22 mouse cellular contexts compared by ENCODE assay signal in the genomic region with DNA sequence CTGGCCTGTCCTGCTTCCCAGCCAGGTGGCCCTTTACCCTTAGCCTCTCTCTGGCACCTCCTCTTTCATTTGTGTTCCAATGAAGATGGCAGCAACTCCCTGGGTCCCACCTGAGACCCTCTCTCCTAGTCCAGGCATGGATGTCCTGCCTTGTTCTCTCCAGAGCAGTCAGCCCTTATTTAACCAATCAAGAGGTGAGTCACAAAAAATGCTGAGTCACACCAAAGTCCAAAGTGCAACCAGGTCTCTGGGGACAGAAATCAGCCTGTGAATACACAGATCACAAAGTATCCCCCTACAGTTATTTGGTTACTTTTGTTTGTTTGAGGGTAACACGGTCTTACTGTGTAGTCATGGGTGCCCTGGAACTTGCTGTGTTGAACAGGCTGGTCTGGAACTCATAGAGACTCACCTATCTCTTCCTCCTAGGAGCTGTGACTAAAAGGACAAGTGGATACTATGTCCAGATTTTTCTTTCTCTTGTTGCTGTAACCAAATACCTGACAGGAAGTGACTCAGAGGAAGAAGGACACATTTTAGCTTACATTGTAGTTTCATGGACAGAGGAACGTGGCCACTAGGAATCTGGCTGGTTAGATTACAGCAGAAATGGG. TPM values are rescaled to one million over a fixed set of nuclear protein-coding genes. Genes with fewer than 3 reads are reported as not detected.
DNase-seq lines count a peak whose midpoint lies in the region; ATAC-seq and TF ChIP-seq lines count a peak whose summit lies in the region.
"Had no signal": no experiment of that assay in that cellular context is flagged by ENCODE, and none has a peak within 500 bp of the region (broad histone marks: within the 10 kb centered on the region; RNA-seq: fewer than 3 reads in every experiment).

No protein-coding gene starts in this region.

- no peaks in the 10 kb centered on the region for H3K36me3 ChIP-seq in stomach, embryonic 14.5 days (ENCODE audit: control insufficient read depth, insufficient read depth, low read length)
- H3K36me3 ChIP-seq in hindbrain, postnatal 0 days (ENCODE audit: insufficient read depth, low read length), result no peaks in the 10 kb centered on the region
- H3K36me3 ChIP-seq: embryonic facial prominence, embryonic 12.5 days; limb, embryonic 15.5 days; neural tube, embryonic 12.5 days had no signal

- H3K4me3 ChIP-seq in stomach, embryonic 14.5 days (ENCODE audit: low read depth, low read length), result no peak overlapping the region
- no peak overlapping the region for H3K4me3 ChIP-seq in hindbrain, postnatal 0 days (ENCODE audit: low read length)
- H3K4me3 ChIP-seq: embryonic facial prominence, embryonic 12.5 days; gastrocnemius, adult 2 months; limb, embryonic 15.5 days; neural tube, embryonic 12.5 days had no signal

- peak; percentile 29 for DNase-seq in adrenal gland, adult 2 months
- DNase-seq in adrenal gland, postnatal 14 days, result no peak
- DNase-seq in 3T3-L1 (ENCODE audit: low read depth, low spot score) (peak; percentile 76), adipocyte (ENCODE audit: low spot score) (peak; percentile 5)
- DNase-seq in hindbrain, postnatal 0 days (ENCODE audit: low spot score), result no peak
- DNase-seq in cerebellum, adult 11 months, result no peak
- DNase-seq in heart, postnatal 36 days, result no peak
- DNase-seq: adrenal gland, postnatal 25 days; cerebellum, adult 9-10 months; forebrain, postnatal 0 days; gastrocnemius, adult 2 months; kidney, postnatal 14 days; layer of hippocampus, adult 9-11 months; spleen, adult 18-20 months; thymus, postnatal 36 days had no signal

- H3K27me3 ChIP-seq in stomach, embryonic 14.5 days (ENCODE audit: control insufficient read depth, insufficient read depth, low read length), result no peaks in the 10 kb centered on the region
- H3K27me3 ChIP-seq in hindbrain, postnatal 0 days (ENCODE audit: insufficient read depth, low read length), result no peaks in the 10 kb centered on the region
- H3K27me3 ChIP-seq: embryonic facial prominence, embryonic 12.5 days; limb, embryonic 15.5 days; neural tube, embryonic 12.5 days had no signal

- intact Hi-C loops in heart, postnatal 36 days (cut with DNase I), result no loop called here

- H3K4me2 ChIP-seq in stomach, embryonic 14.5 days (replicated peaks; ENCODE audit: low read depth, low read length), result no peak overlapping the region
- H3K4me2 ChIP-seq in hindbrain, postnatal 0 days (ENCODE audit: low read depth, low read length), result no peak overlapping the region
- H3K4me2 ChIP-seq: embryonic facial prominence, embryonic 12.5 days; limb, embryonic 15.5 days; neural tube, embryonic 12.5 days had no signal

- no peak overlapping the region for H3K27ac ChIP-seq in stomach, embryonic 14.5 days (ENCODE audit: low read length)
- H3K27ac ChIP-seq in hindbrain, postnatal 0 days, result no peak overlapping the region
- H3K27ac ChIP-seq: embryonic facial prominence, embryonic 12.5 days; gastrocnemius, adult 2 months; limb, embryonic 15.5 days; neural tube, embryonic 12.5 days had no signal

- 65% methylated on average over 2 of the region's 2 CpGs for whole genome bisulfite sequencing in stomach, embryonic 14.5 days
- WGBS in hindbrain, postnatal 0 days, result 82% methylated on average over 2 of the region's 2 CpGs

- H3K4me1 ChIP-seq in stomach, embryonic 14.5 days (ENCODE audit: control insufficient read depth, insufficient read depth, low read length), result no peaks in the 10 kb centered on the region
- peaks cover 3% of the 10 kb centered on the region; the same call in 1 of the 2 replicates for H3K4me1 ChIP-seq in hindbrain, postnatal 0 days (ENCODE audit: insufficient read depth, low read length)
- H3K4me1 ChIP-seq: embryonic facial prominence, embryonic 12.5 days; limb, embryonic 15.5 days had no signal

- ATAC-seq in stomach, embryonic 14.5 days (ENCODE audit: insufficient number of reproducible peaks, insufficient read depth, low FRiP score, low read depth), result peak; percentile 37; the same call in 1 of the 2 replicates
- no peak for ATAC-seq in hindbrain, postnatal 0 days
- ATAC-seq: forebrain, postnatal 0 days had no signal

- TF ChIP-seq CTCF in hindbrain, postnatal 0 days (IDR thresholded peaks at IDR 0.05; ENCODE audit: low read depth), result no peak

- H3K9me3 ChIP-seq in stomach, embryonic 14.5 days (ENCODE audit: control insufficient read depth, low read depth, low read length), result no peaks in the 10 kb centered on the region
- no peaks in the 10 kb centered on the region for H3K9me3 ChIP-seq in hindbrain, postnatal 0 days (ENCODE audit: low read length)
- H3K9me3 ChIP-seq: embryonic facial prominence, embryonic 12.5 days; limb, embryonic 15.5 days; neural tube, embryonic 12.5 days had no signal

- no peak overlapping the region for H3K9ac ChIP-seq in stomach, embryonic 14.5 days (replicated peaks; ENCODE audit: low read depth, low read length)
- no peak overlapping the region for H3K9ac ChIP-seq in hindbrain, postnatal 0 days (replicated peaks; ENCODE audit: low read length)
- H3K9ac ChIP-seq: embryonic facial prominence, embryonic 12.5 days; forebrain, postnatal 0 days; limb, embryonic 15.5 days; neural tube, embryonic 12.5 days had no signal

RNA-seq across cellular contexts. Expression of gene Pcsk6, which starts 38.9 kb away (rescaled TPM):
- 10 to 100 TPM; 23.0 to 34.8 TPM for total RNA-seq in adrenal gland, adult 2 months (2021)
- 7.0 and 9.8 TPM in 2 replicates for polyA plus RNA-seq in adrenal gland, adult 2 months (2012; rRNA removed)
- 32.1 and 32.7 TPM in 2 replicates for total RNA-seq in adrenal gland, postnatal 14 days (2021)
- polyA plus RNA-seq in stomach, embryonic 14.5 days (2014; fragmentation: Nextera tagmentation; extraction: Ambion mirVana), result 4.3 and 4.9 TPM in 2 replicates
- 13.0 and 20.1 TPM in 2 replicates for total RNA-seq in hindbrain, postnatal 0 days (2014; rRNA removed)
- 2.0 and 2.1 TPM in 2 replicates for polyA plus RNA-seq in hindbrain, postnatal 0 days (2015; fragmentation: Nextera tagmentation; extraction: Ambion mirVana)
- total RNA-seq in heart, postnatal 36 days (2021), result 10 to 100 TPM; 49.3 to 53.8 TPM
- total RNA-seq: granulocyte monocyte progenitor cell, adult 5-6 weeks; hematopoietic stem cell, adult 5-6 weeks; monocyte, adult 5-6 weeks had no signal

Comparison
In these comparisons a context has a peak if more than half of its experiments do, and no peak if none do; other contexts are left out.
1. DNase-seq: peak in adrenal gland, adult 2 months (single experiment), 3T3-L1 (single experiment) and adipocyte (single experiment); none in adrenal gland, postnatal 14 days (single experiment), hindbrain, postnatal 0 days (single experiment), cerebellum, adult 11 months (single experiment) and heart, postnatal 36 days (0 of 2).